Mouse (Mus musculus) bone marrow, adult 2 months (tissue): ENCODE measurements around the gene Hist1h2br. TPM values are rescaled to one million over a fixed set of nuclear protein-coding genes. Genes with fewer than 3 reads are reported as not detected.
"Not testable (repeated sequence)": the region's sequence is repeated elsewhere in the genome, so short reads cannot be mapped to it uniquely, and the experiment has no call there.

Experiments
- H3K27ac ChIP-seq: fragments of 200-500 bp; 2 replicates; pipeline ENCODE4 v1.5.1; 2012; ENCODE audit warnings: low read depth, mild to moderate bottlenecking, control low read depth, inconsistent platforms, low read length; ENCODE audit not compliant: control insufficient read depth, poor library complexity, insufficient read depth
- H3K4me1 ChIP-seq: fragments of 200-500 bp; 2 replicates; pipeline ENCODE4 v1.6.1; 2011; ENCODE audit warnings: low read length; ENCODE audit not compliant: control insufficient read depth, insufficient read depth
- H3K4me3 ChIP-seq: fragments of 200-500 bp; replicated peaks from 2 replicates; pipeline ENCODE3; 2011; ENCODE audit warnings: mild to moderate bottlenecking, low read depth, low read length, control low read depth; ENCODE audit not compliant: control insufficient read depth
- CTCF ChIP-seq: fragments of 200-500 bp; IDR thresholded peaks from 2 replicates; pipeline ENCODE4 v1.5.1; 2011; ENCODE audit warnings: low read length, control low read depth; ENCODE audit not compliant: control insufficient read depth, insufficient read depth
- POLR2A ChIP-seq: fragments of 200-500 bp; IDR thresholded peaks from 2 replicates; pipeline ENCODE4 v1.6.1; 2011; ENCODE audit warnings: low read depth, mild to moderate bottlenecking, control low read depth, low read length, borderline replicate concordance; ENCODE audit not compliant: control insufficient read depth
- WGBS: fragments of 180-500 bp; shearing (Covaris S2); methylation state at CpG from one replicate; pipeline ENCODE4 v1.1.7; 2018; 5-methylcytosine and 5-hydroxymethylcytosine counted together
- polyA plus RNA-seq: library from polyadenylated mRNA; stranded (reverse); fragments of >200 nt; gene quantifications from 2 replicates; pipeline ENCODE4 v1.2.4, GENCODE M21; 2011; ENCODE audit warnings: low replicate concordance; ENCODE audit not compliant: missing spikeins, insufficient read depth, insufficient read length

The Hist1h2br gene
- polyA plus RNA-seq, 1 experiment, result 36.9 TPM

DNA sequence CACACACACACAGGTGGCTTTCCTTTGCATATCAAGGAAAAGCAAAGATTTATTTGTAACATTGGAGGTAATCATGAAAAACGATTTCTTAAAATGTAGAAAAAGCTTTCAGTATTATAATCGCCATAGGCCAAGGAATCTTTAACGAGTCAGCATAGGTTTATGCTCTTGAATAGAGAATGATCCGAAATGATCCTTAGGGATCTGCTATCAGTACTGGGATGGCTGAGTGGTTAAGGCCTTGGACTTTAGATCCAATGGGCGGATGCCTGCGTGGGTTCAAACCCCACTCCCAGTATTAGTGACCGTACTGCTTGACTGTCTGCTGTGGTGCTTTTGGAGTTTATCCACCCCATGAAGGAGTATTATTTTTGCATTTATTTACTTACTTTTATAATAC, 38.0 kb upstream of the Hist1h2br start:
- Histone ChIP-seq H3K4me3 (no peak overlapping the region), H3K27ac (no peak overlapping the region), H3K4me1 (no peaks in the 10 kb centered on the region)
- WGBS, result 90% methylated on average over 7 of the region's 7 CpGs
- no peak for TF ChIP-seq CTCF
- TF ChIP-seq POLR2A, result no peak

DNA sequence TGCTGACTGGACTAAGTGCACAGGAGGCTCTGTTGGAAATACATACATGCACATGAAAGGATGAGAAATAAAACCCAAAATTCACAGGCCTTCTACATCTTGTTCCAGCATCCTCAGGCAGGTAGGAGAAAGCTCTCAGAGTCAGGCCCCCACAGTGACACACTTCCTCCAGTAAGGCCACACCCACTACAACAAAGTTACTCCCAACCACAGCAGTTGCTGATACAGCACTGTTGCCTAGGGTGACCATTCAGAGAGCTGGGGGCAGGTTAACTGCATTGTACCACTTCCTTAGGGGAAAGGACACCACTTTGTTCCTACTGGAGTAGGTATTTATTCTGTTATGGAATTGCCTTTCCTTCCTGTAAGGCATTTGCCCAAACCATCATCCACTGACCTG, 36.4 kb upstream of the Hist1h2br start:
- not testable (repeated sequence) for H3K4me1 ChIP-seq, H3K4me3 ChIP-seq, H3K27ac ChIP-seq

DNA sequence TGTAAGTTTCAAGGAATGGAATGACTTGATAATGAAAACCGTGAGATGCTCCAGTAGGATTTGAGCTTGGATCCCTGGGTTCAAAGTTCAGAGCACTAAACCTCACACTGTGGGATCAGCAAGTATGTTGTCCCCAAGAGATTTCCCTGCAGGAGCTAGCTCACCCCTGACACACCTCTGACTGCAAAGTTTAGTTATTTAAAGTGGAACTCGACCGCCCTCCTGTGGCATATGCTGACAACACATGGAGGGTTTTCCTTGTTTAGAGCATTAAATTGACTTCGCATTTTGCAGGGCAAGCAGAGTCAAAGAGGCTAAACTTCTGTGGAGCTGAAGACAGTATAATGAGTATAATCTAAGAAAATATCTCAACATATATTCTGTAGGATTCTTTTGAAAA, 30.5 kb upstream of the Hist1h2br start:
- WGBS, result no CpG with 5 or more reads among the region's 4 CpGs
- H3K4me1 ChIP-seq, H3K27ac ChIP-seq, H3K4me3 ChIP-seq: not testable (repeated sequence)

DNA sequence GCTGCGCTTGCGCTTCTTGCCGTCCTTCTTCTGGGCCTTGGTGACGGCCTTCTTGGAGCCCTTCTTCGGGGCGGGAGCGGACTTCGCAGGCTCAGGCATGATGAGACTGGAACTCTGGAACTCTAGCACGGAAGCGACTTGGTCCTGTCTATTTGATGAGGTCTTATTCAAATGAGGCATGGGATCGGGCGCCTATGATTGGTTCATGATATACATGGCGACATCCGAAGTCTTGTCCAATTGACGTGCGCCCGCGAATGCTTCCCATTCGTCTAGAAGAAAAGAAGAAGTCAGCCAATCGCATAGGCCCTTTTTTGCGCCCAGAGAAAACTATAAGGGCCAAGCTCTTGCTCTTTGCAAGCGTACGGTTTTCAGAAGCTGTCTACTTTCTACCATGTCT, 23.5 kb upstream of the Hist1h2br start, which contains the start of the genes Hist1h2bq and Hist1h2ao:
Gene Hist1h2bq (minus strand): TSS at position 125 of the 400 bp plus-strand sequence.
Gene Hist1h2ao (plus strand): TSS at position 393 of the 400 bp plus-strand sequence.
- not testable (repeated sequence) for H3K4me1 ChIP-seq, H3K27ac ChIP-seq, H3K4me3 ChIP-seq
- WGBS, result no CpG with 5 or more reads among the region's 23 CpGs

DNA sequence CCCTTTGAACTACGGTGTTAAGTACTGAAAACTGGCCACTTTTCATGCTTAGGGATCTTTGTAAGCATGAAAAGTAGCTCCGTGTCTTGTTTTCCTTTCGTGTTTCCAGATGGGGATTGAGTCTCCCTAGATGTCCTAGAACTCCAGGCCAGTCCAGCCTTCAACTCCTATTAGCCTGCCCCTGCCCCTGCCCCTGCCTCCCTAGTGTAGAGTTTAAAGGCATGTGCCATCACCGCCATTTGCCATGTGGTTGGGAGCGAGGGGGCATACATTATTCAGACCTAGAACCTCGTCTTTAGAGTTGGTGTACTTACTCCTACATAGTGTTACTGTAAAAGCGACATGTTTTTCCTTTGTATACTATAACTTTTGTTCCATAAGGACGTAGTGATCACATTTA, 22.5 kb upstream of the Hist1h2br start:
- H3K4me1 ChIP-seq, H3K27ac ChIP-seq, H3K4me3 ChIP-seq: not testable (repeated sequence)
- no CpG with 5 or more reads among the region's 8 CpGs for WGBS

DNA sequence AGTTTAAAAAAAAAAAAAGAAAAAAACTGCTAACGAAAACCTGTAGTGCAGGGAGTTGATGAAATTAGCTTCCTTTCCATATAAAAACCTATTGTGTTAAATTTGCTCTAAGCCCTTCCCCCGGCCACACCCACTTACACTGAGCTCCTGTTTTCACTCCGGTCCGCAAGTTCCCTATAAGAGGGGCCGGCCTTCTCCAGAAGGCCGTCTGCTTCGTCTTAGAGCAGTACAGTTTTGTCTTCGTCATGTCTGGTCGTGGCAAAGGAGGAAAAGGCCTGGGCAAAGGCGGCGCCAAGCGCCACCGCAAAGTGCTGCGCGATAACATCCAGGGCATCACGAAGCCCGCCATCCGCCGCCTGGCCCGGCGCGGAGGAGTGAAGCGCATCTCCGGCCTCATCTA, 22.0 kb upstream of the Hist1h2br start, which contains the start of gene Hist1h4m:
Gene Hist1h4m (plus strand): TSS at position 208 of the 400 bp plus-strand sequence.
- Histone ChIP-seq H3K27ac (peak within 1 kb of the TSS; percentile 83), H3K4me3 (peak within 1 kb of the TSS; percentile 31)
- no CpG with 5 or more reads among the region's 24 CpGs for WGBS
- not testable (repeated sequence) for H3K4me1 ChIP-seq

DNA sequence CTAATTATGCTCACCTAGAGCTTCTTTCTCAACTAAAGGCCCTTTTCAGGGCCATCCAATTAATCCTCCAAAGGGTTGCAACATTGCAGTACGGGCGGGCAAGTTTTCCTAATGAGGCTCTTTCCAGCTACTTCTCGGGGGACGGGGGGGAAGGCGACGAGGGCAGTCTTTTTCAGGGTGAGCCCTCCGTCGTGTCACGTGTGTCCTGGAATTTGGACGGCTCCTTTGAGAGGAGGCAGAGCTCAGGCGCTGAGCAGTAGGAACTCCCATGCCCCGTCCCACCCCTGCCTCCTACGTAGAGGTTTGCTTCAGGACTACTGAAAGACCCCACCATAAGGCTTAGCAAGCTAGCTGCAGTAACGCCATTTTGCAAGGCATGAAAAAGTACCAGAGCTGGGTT, 21.5 kb upstream of the Hist1h2br start:
- H3K4me3 ChIP-seq, result peak overlapping the region; percentile 31
- not testable (repeated sequence) for H3K4me1 ChIP-seq
- peak overlapping the region; percentile 83 for H3K27ac ChIP-seq
- under 1% methylated on average over 14 of the region's 14 CpGs for WGBS

DNA sequence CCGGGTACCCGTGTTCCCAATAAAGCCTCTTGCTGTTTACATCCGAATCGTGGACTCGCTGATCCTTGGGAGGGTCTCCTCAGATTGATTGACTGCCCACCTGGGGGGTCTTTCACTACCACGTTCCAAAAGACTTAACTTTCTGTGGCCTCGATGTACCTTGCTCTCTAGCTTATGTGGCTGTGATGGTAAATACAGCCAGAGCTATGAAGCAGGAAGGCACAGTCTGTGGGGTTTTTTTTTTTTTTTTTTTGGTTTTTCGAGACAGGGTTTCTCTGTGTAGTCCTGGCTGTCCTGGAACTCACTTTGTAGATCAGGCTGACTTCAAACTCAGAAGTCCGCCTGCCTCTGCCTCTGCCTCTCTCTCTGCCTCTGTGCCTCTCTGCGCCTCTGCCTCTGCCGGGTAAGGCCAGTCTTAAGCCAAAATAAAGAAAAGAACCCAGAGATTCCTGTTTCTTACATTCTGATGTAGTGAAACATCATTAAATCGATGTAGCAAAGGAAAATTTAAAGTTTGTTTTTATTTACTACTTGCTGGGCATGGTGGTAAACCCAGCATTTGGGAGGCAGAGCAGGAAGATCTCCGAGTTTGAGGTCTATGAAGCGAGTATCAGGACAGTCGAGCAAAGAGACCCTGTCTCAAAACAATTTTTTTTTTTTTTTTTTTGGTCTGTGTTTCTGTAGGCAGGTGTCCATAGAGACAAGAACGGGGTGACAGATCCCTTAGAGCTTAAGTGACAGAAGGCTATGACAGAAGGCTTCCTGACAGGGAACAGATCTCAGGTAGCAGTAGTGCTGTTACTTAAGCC, 13.3 kb upstream of the Hist1h2br start:
- not testable (repeated sequence) for H3K27ac ChIP-seq, H3K4me3 ChIP-seq, H3K4me1 ChIP-seq
- WGBS, result 79% methylated on average over 7 of the region's 16 CpGs

DNA sequence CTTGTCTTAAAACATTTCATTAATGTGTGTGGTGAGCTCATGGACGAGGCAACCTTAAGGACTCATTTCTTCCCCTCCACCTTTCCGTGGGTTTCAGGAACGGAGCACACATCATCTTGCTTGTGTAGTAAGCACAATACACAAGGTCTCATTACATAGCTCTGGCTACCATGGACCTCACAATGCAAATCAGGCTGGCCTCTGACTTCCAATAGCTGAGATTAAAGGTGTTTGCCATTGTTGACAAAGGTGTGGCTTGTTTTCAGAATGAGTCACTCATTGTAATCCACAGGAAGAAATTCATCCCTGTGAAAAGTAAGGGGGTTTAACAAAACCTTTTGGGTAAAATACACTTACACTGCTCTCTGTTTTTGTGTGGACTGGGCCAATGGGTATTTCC, 5.0 kb upstream of the Hist1h2br start:
- Histone ChIP-seq H3K4me1 (peaks cover 1% of the 10 kb centered on the region; the same call in 1 of the 2 replicates), H3K4me3 (no peak overlapping the region), H3K27ac (no peak overlapping the region)
- 84% methylated on average over 3 of the region's 3 CpGs for WGBS
- TF ChIP-seq CTCF, result no peak
- no peak for TF ChIP-seq POLR2A

DNA sequence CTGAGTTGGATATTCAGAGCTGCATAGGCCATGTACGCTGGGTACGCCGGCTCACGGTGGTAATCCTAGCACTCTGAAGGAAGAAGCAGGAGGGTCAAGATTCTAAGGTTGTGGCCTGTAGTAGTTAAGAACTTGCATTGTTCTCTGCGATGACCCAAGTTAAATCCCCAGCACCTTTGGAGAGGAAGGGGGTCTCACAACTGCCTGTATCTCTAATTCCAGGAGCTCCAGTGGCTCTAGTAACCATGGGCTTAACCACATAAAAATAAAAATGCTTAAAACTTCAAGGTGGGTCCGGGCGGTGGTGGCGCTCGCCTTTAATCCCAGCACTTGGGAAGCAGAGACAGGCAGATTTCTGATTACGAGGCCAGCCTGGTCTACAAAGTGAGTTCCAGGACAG, 3.2 kb upstream of the Hist1h2br start:
- 92% methylated on average over 10 of the region's 10 CpGs for WGBS
- H3K27ac ChIP-seq, result 0 out of 2 replicates have a peak overlapping the region, but pooled peaks have one; percentile 24

More for the DNA sequence above, 3.2 kb upstream of the Hist1h2br start:
- no peak for TF ChIP-seq CTCF
- TF ChIP-seq POLR2A, result no peak
- H3K4me3 ChIP-seq, result peak overlapping the region; percentile 16
- peaks cover 1% of the 10 kb centered on the region; the same call in 1 of the 2 replicates for H3K4me1 ChIP-seq
